Mouse (Mus musculus): Measurements from ENCODE around the gene Fndc10. TPM values are rescaled to one million over a fixed set of nuclear protein-coding genes. Genes with fewer than 3 reads are reported as not detected.
"Not testable (repeated sequence)": the region's sequence is repeated elsewhere in the genome, so short reads cannot be mapped to it uniquely, and the experiment has no call there.

The Fndc10 gene
- total RNA-seq, 1 experiment from 2014 or later: 34.8 TPM

DNA sequence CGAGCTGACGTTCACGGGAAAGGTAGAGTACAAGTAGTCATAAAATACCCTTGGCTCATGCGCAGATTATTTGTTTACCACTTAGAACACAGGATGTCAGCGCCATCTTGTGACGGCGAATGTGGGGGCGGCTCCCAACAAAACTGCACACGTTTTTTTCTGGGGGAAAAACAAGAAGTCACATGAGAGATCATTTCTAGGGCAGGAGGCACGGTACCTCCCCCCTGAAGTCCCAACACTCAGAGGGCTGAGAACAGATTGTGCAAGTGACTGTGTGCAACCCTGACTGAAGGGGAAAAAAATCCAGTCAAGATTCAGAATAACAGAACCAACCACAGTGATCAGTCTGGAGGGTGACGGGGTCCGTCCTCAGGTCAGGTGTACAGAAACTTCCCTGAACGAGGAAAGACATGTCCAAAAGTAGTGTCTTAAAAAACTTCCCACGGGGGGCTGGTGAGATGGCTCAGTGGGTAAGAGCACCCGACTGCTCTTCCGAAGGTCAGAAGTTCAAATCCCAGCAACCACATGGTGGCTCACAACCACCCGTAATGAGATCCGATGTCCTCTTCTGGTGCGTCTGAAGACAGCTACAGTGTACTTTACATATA is 10.4 kb upstream of the Fndc10 start:
- not testable (repeated sequence) for DNase-seq

DNA sequence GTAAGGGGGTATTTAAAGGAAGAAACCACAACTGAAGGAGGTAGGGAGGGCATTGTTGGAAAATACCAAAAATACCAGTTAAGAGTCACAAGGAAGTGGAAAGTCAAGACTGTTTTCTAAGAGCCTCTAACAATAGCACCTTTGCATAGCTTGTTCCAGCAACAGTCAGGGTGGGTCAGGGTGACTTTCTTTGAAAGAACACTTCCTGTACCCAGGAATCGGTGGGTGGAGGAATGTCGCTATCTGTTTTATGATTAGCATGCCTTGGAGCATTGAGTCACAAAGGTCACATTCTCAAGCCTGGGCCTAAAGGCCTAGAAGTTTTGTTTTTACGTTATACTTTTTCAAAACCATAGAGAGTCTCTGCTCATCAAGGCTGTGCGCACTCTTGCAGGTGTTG is 6.4 kb upstream of the Fndc10 start:
- not testable (repeated sequence) for DNase-seq

DNA sequence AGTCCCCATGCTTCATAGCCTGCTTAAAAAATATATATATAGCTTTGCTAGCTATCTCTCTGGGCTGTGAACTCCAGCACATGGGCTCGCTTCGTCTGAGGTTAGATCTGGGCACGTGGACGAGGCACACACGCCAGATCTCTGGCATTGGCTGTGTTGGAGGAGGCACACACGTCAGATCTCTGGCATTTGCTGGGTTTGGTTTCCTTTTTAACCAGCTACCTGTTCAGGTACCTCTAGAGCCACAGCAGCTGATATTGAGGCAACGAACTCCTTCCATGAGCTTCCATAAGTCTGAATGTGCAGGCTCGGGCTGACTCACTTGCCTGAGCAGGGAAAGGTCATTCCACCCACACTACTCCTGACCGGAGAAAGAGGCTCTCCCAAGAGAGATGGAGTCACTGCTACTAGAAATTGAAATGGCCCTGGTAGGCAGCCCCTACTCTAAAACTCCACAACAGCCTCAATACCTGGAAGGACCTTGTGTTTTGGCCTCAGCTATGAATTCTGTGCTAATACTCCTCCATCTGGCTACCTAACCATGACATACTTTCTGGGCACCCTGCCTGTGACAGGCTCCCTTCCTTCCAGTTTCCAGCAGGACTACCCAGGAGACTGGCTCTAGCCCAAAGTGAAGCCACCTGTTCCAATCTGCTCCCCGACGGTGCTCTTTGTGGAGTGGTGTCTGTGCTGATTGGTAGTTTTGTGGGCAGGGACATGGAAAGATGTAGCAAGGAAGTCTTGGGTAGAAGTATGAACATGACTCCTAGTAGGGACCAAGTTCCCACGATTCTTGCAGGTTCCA is 3.4 kb upstream of the Fndc10 start:
- DNase-seq: peak; percentile 22

DNA sequence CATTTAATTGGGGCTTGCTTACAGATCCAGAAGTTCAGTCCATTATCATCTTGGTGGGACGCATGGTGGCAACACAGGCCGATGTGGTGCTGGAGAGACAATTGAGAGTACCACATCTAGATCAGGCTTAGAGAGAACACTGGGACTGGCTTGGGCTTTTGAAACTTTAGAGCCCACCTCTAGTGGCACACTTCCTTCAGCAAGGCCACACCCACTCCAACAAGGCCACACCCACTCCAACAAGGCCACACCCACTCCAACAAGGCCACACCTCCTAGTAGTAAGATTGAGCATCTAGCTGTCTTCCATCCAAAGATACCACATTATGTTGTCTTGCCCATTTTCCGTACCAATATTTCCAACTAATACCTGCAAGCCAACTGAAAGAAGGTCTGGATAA is 1.7 kb upstream of the Fndc10 start:
- DNase-seq: no peak

DNA sequence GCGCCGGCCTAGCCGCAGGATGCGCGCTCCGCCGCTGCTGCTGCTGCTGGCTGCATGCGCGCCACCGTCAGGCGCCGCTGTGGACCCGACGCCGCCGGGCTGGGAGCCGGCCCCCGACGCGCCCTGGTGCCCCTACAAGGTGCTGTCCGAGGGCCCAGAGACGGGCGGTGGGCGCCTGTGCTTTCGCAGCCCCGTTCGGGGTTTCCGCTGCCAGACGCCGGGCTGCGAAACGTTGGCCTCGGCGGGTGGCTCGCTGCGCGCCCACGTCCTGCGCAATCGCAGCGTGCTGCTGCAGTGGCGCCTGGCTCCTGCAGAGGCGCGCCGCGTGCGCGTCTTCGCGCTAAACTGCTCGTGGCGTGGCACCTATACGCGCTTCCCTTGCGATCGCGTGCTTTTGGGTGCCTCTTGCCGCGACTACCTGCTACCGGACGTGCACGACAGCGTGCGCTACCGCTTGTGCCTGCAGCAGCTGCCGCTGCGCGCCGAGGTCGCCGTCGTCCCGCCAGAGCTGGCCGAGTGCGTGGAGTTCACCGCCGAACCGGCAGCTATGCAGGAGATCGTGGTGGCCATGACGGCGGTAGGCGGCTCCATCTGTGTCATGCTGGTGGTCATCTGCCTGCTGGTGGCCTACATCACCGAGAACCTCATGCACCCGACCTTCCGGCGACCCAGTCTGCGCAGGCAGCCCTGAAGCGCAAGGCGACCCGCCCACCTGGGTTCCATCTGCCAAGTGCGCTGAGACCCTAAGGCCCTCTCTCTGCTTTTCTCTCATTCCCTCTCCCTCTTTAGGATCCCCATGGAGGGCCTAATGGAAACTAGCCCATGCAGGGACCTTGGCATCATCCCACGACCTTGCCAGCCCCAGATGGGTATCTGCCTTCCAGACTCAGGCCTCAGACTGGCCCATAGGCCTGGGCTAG is 600 bp downstream of the Fndc10 start:
- DNase-seq: peak; percentile 82

DNA sequence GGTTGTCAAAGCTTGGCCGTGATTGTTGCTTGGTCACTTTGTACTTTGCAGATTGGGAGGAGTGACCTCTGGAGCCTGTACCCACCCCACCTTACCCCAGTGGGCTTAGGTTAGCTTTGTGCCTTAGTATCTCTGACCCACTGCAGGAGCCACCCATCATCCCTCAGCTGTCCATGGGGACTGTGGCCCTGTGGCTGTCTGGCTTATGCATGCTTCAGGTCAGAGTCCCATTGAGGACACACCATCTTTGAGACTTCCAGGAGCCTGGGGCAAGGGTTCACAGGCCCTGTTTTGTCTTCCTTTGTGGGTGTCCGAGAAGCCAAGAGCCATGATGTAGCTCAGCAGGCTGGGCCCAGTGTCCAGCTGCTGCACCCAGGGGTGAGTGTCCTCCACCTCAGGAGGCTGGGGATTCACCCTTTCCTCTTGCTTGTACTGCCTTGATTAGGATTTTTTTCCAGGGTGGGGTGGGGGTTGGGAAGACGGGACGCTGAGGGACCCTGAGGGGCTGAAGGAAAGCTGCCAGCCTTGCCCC is 1.5 kb downstream of the Fndc10 start:
- DNase-seq: no peak

DNA sequence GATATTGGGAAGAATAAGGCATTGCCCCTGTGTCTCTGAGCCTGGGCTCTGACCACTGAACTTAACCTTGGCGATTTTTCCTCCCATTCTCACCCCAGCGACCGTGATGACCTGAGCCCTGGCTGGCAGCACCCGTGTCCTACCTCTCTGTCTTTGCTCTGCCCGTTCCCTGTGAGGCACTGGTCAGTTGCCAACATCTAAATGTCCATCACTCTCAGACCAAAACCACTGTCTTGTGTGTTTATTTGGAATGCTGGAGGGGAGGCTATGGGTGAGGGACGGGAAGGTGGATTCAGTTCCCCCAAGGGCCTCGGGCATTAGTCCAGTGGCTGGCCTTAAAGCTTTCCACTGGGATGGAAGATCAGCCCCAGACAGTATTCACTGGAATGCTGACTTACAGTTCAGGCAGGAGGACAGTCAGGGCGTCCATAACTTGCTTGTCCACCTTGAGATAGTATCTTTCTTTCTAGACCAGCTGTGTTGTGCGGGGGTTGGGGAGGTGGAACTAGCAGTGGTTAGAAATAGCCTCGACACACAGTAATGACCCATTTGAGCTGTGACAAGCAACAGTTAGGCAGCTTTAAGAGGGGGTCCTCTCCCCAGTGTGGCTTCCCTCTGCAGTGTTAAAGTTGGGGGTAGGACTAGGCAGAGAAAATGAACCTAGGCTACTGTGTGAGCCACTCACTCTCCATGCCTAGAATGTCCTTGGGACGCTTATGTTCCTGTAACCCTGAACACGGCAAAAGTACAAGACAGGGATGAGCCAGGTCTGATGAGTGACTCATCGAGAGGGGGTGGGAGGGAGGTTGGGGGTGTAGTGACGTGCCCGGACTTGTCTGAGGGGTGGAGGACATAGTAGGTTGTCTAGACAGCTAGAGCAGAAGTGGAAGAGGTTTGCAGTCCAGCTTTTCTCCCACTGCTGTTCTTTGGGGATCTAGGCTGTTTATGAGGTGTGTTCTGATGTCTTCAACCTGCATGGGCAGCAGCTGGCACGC is 2.4 kb downstream of the Fndc10 start:
- DNase-seq: peak; percentile 80

DNA sequence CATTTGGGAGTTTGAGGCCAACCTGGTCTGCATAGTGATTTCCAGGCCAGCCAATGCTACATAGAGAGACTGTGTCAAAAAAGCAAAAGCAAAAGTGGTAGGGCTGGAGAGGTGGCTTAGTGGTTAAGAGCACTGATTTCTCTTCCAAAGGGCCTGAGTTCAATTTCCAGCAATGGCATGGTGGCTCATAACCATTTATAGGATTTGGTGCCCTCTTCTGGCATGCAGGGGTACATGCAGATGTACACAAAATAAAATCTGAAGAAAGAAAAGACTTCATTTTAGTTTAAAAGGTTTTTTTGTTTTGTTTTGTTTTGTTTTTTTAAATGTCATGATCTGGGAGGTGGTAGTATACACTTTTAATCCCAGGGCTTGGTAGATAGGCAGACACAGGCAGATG is 6.3 kb downstream of the Fndc10 start:
- peak; percentile 24 for DNase-seq

GRCm38 (mm10) chr4:155703425-155703929 is 9.3 kb downstream of the Fndc10 start:
- DNase-seq: no peak

- DNase-seq: peak; percentile 95
Measured at GRCm38 (mm10) chr4:155704721-155705591, 10.8 kb downstream of the Fndc10 start, which contains the start of gene Ssu72. Gene Ssu72 (plus strand): TSS chr4:155704800.

GRCm38 (mm10) chr4:155705592-155705929 is 11.4 kb downstream of the Fndc10 start:
- no peak for DNase-seq

DNA sequence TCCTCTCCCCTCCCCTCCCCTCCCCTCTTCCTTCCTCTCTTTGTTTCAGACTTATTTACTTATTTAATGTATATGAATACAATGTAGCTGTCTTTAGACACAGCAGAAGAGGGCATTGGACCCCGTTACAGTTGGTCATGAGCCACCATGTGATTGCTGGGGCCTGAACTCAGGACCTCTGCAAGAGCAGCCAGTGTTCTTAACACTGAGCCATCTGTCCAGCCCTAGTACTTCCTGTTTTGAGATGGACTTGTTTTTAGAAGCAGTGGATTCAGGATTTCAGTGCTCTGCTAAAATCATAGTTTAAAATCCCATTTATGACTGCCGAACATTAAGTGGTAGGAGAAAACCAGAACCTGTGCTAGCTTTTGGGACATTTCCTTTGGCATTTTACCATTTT is 14.4 kb downstream of the Fndc10 start:
- no peak for DNase-seq

DNA sequence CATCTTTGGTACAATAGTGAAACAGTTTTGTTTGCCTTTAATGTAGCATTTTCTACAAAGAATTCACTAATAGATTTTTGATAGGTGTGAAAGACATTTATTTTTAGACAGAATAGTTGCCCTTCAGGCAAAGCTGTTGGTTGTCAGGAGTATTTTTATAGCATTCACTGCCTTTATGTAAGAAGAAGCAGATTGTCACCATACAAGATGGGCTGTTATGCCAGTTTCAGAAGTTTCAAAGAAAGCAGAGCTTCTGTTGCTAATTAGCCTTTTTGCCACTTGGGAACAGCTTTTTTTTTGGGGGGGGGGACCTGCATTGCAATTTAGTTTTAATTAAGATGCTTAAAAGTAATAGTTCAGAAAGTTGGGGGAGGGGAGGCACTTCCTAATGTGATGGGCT is 14.8 kb downstream of the Fndc10 start:
- no peak for DNase-seq

DNA sequence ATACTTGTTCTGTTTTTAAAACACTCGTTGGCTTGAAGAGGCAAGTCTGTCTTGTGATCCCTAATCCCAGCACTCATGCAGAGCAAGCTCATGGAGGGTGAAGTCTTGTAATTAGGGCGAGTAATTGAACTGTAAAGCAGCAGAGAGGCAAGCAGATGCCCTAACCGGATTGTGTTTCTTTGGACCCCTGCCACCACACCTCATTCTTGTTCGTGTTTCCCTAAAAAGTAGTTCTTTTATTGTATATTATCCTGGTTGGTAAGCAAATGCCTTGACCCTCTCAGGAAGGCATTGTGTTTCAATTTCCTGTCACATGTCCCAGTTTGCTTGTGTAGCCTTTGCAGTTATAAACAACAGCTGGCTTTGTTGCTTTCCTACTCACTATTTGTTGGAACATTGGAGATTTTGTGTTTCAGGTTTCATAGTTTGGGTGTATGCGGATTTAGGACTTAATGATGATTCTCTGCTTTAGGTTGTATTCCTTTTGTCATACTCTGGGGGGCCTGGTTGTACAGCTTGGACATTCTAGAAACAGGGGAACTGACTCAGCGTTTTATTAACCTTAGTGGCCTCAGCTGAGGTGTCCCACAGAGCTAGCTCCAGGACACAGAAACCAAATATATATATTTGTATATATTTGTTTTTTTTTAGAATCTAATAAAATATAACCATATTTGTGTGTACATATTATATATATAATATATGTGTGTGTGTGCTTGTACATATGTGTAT is 16.5 kb downstream of the Fndc10 start:
- no peak for DNase-seq

DNA sequence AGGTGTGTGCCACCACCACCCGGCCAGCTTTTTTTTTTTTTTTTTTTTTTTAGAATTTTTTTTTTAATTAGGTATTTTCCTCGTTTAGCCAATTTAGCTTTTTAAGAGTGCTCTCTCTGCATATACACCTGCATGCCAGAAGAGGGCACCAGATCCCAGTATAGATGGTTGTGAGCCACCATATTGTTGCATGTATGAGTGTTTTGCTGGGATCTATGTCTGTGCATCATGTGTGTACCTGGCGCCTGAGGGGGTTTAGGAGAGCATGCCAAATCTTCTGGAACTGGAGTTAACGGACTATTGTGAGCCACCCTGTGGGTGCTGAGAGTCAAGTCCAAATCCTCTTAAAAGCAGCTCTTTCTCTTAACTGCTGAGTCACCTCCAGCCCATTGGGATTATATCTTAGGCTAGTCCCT is 27.5 kb downstream of the Fndc10 start:
- peak; percentile 32 for DNase-seq

GRCm38 (mm10) chr4:155727993-155728392 is 33.9 kb downstream of the Fndc10 start:
- no peak for DNase-seq

DNA sequence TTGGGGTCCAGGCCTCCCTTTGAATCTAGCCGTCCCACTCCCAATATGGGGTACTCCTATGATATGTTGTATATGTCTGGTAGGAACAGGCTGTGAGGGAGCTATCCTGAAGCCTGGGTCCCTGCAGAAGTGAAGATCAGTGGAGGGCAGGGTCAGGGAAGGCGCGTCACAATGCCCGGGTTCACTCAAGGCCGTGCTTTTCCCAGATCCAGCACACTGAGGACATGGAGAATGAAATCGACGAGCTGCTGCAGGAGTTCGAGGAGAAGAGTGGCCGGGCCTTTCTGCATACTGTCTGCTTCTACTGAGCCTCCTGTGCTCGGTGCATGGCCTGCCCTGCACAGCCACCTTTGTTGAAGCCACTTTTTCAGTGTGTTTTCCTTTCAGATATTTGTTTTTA is 39.1 kb downstream of the Fndc10 start:
- DNase-seq: peak; percentile 41

DNA sequence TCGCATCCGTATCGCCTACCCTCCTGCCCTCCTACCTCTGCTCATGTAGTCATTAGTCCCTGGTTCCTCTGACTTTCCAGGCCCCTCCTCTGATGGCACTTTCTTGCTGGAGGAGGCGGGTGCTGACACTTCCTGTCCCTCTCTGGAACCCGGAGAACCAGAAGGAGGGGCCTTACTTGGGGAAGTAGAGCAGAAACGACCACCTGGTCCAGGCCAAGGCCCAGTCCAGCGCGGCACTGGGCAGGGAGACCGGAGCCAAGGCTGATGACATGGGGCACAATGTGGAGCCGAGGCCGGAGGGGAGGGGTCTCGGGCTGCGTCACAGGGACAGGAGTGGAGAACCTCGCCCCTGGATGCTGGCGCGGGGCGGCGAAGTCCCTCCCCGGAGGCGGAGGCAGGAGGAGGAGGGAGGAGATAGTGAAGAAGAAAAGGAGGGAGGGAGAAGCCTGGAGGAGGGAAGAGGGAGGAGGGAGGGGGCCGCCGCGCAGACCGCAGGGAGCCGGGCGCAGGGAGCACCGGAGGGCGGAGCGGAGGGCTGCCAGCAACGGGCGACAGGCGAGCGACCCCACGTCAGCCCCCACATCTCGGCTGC is 40.3 kb downstream of the Fndc10 start, which contains the start of gene Tmem240:
Tmem240 (plus strand) TSS at position 451 of the 592 bp plus-strand sequence.
- DNase-seq: peak; percentile 94

All from adrenal gland, postnatal 14 days (tissue).